24 mouse cellular contexts compared by ENCODE assay signal in genomic region chr6:99742866-99743265, GRCm38 (mm10). TPM values are rescaled to one million over a fixed set of nuclear protein-coding genes. Genes with fewer than 3 reads are reported as not detected.
A peak's percentile ranks its signal among the peaks of the same experiment; 100 is the strongest.
DNase-seq lines count a peak whose midpoint lies in the region; ATAC-seq lines count a peak whose summit lies in the region.
"Had no signal": no experiment of that assay in that cellular context is flagged by ENCODE, and none has a peak within 500 bp of the region (broad histone marks: within the 10 kb centered on the region; RNA-seq: fewer than 3 reads in every experiment).

No protein-coding gene starts in this region.

- no peak overlapping the region for H3K4me3 ChIP-seq in forebrain, embryonic 13.5 days
- no peak overlapping the region for H3K4me3 ChIP-seq in forebrain, embryonic 11.5 days (ENCODE audit: low read depth, low read length)
- no peak overlapping the region for H3K4me3 ChIP-seq in midbrain, embryonic 14.5 days (replicated peaks; ENCODE audit: low read depth, low read length)
- no peak overlapping the region for H3K4me3 ChIP-seq in midbrain, embryonic 13.5 days (replicated peaks)
- H3K4me3 ChIP-seq: embryonic facial prominence, embryonic 12.5 days; neural tube, embryonic 13.5 days; stomach, embryonic 15.5 days had no signal

- no peak for DNase-seq in forebrain, embryonic 11.5 days (ENCODE audit: low spot score)
- peak; percentile 31 for DNase-seq in midbrain, embryonic 14.5 days
- DNase-seq in WW6 (ENCODE audit: low read depth, low spot score) = peak; percentile 24
- peak; percentile 5 to 8 for DNase-seq in layer of hippocampus, postnatal 36 days
- no peak for DNase-seq in adrenal gland, adult (ENCODE audit: inconsistent age in 2 of 2, low spot score in 1 of 2)
- DNase-seq in urinary bladder, postnatal 36 days (ENCODE audit: low spot score in 2 of 2) = no peak
- DNase-seq: adrenal gland, postnatal 25 days; B cell, adult 2 months; gastrocnemius, postnatal 14 days; heart, postnatal 10 days; lung, embryonic 14.5 days; thymus, postnatal 36 days had no signal

- H3K36me3 ChIP-seq in forebrain, embryonic 13.5 days (ENCODE audit: poor library complexity, severe bottlenecking) = no peaks in the 10 kb centered on the region
- H3K36me3 ChIP-seq in forebrain, embryonic 11.5 days (ENCODE audit: control insufficient read depth, insufficient read depth, low read length) = no peaks in the 10 kb centered on the region
- no peaks in the 10 kb centered on the region for H3K36me3 ChIP-seq in midbrain, embryonic 14.5 days (ENCODE audit: control insufficient read depth, insufficient read depth, low read length)
- no peaks in the 10 kb centered on the region for H3K36me3 ChIP-seq in midbrain, embryonic 13.5 days
- H3K36me3 ChIP-seq: embryonic facial prominence, embryonic 12.5 days; G1E; neural tube, embryonic 13.5 days; stomach, embryonic 15.5 days had no signal

- H3K4me1 ChIP-seq in forebrain, embryonic 13.5 days = 0 out of 2 replicates have a peak, but pooled peaks cover 6% of the 10 kb centered on the region
- H3K4me1 ChIP-seq in forebrain, embryonic 11.5 days (replicated peaks; ENCODE audit: control insufficient read depth, insufficient read depth, low read length) = no peaks in the 10 kb centered on the region
- no peaks in the 10 kb centered on the region for H3K4me1 ChIP-seq in midbrain, embryonic 14.5 days (ENCODE audit: control insufficient read depth, insufficient read depth, low read length)
- no peaks in the 10 kb centered on the region for H3K4me1 ChIP-seq in midbrain, embryonic 13.5 days (replicated peaks)
- H3K4me1 ChIP-seq: embryonic facial prominence, embryonic 12.5 days; stomach, embryonic 15.5 days had no signal

- no peak overlapping the region for H3K27ac ChIP-seq in forebrain, embryonic 13.5 days
- no peak overlapping the region for H3K27ac ChIP-seq in forebrain, embryonic 11.5 days (ENCODE audit: low read depth, low read length)
- H3K27ac ChIP-seq in midbrain, embryonic 14.5 days (replicated peaks; ENCODE audit: low read depth, low read length) = no peak overlapping the region
- no peak overlapping the region for H3K27ac ChIP-seq in midbrain, embryonic 13.5 days
- H3K27ac ChIP-seq: embryonic facial prominence, embryonic 12.5 days; macrophage; neural tube, embryonic 13.5 days; stomach, embryonic 15.5 days had no signal

- 80% methylated on average over 3 of the region's 3 CpGs for WGBS in forebrain, embryonic 13.5 days
- WGBS in forebrain, embryonic 11.5 days = 86% methylated on average over 3 of the region's 3 CpGs
- WGBS in midbrain, embryonic 14.5 days = 74% methylated on average over 3 of the region's 3 CpGs
- 76% methylated on average over 3 of the region's 3 CpGs for WGBS in midbrain, embryonic 13.5 days

- no peak overlapping the region for H3K9ac ChIP-seq in forebrain, embryonic 13.5 days
- no peak overlapping the region for H3K9ac ChIP-seq in forebrain, embryonic 11.5 days (ENCODE audit: low read length)
- no peak overlapping the region for H3K9ac ChIP-seq in midbrain, embryonic 14.5 days (replicated peaks; ENCODE audit: low read length)
- no peak overlapping the region for H3K9ac ChIP-seq in midbrain, embryonic 13.5 days (replicated peaks)
- H3K9ac ChIP-seq: embryonic facial prominence, embryonic 12.5 days; lung, embryonic 14.5 days; neural tube, embryonic 13.5 days; stomach, embryonic 15.5 days had no signal

- no peak overlapping the region for H3K4me2 ChIP-seq in forebrain, embryonic 13.5 days
- H3K4me2 ChIP-seq in forebrain, embryonic 11.5 days (ENCODE audit: low read depth, low read length, severe bottlenecking) = no peak overlapping the region
- no peak overlapping the region for H3K4me2 ChIP-seq in midbrain, embryonic 14.5 days (ENCODE audit: low read length)
- H3K4me2 ChIP-seq in midbrain, embryonic 13.5 days (replicated peaks) = no peak overlapping the region
- H3K4me2 ChIP-seq: embryonic facial prominence, embryonic 12.5 days; lung, embryonic 14.5 days; neural tube, embryonic 13.5 days; stomach, embryonic 15.5 days had no signal

- H3K27me3 ChIP-seq in forebrain, embryonic 13.5 days = no peaks in the 10 kb centered on the region
- no peaks in the 10 kb centered on the region for H3K27me3 ChIP-seq in forebrain, embryonic 11.5 days (ENCODE audit: control insufficient read depth, insufficient read depth, low read length)
- H3K27me3 ChIP-seq in midbrain, embryonic 14.5 days (ENCODE audit: control insufficient read depth, insufficient read depth, low read length) = no peaks in the 10 kb centered on the region
- peaks cover 4% of the 10 kb centered on the region; the same call in 1 of the 2 replicates for H3K27me3 ChIP-seq in midbrain, embryonic 13.5 days
- H3K27me3 ChIP-seq: embryonic facial prominence, embryonic 12.5 days; neural tube, embryonic 13.5 days; stomach, embryonic 15.5 days had no signal

- no peaks in the 10 kb centered on the region for H3K9me3 ChIP-seq in forebrain, embryonic 13.5 days (replicated peaks)
- no peaks in the 10 kb centered on the region for H3K9me3 ChIP-seq in forebrain, embryonic 11.5 days (ENCODE audit: control insufficient read depth, low read length)
- H3K9me3 ChIP-seq in midbrain, embryonic 14.5 days (ENCODE audit: control insufficient read depth, low read length) = no peaks in the 10 kb centered on the region
- H3K9me3 ChIP-seq in midbrain, embryonic 13.5 days = no peaks in the 10 kb centered on the region
- H3K9me3 ChIP-seq: embryonic facial prominence, embryonic 12.5 days; neural tube, embryonic 13.5 days; stomach, embryonic 15.5 days had no signal

- ATAC-seq in forebrain, embryonic 13.5 days = 0 out of 2 replicates have a peak, but pooled peaks have one; percentile 43
- no peak for ATAC-seq in forebrain, embryonic 11.5 days (replicated peaks; ENCODE audit: low FRiP score)
- ATAC-seq in midbrain, embryonic 14.5 days (ENCODE audit: low FRiP score, low TSS enrichment) = no peak
- ATAC-seq in midbrain, embryonic 13.5 days = no peak

RNA-seq across cellular contexts. Expression of gene Prok2, which starts 16.7 kb away (rescaled TPM):
- 1.3 and 1.5 TPM in 2 replicates for polyA plus RNA-seq in forebrain, embryonic 13.5 days (2015; fragmentation: Nextera tagmentation; extraction: Ambion mirVana)
- polyA plus RNA-seq in forebrain, embryonic 11.5 days (2014; fragmentation: Nextera tagmentation; extraction: Ambion mirVana) = 1.2 and 2.0 TPM in 2 replicates
- 0.50 and 0.89 TPM in 2 replicates for polyA plus RNA-seq in midbrain, embryonic 14.5 days (2014; fragmentation: Nextera tagmentation; extraction: Ambion mirVana)
- 0.32 and 0.39 TPM in 2 replicates for polyA plus RNA-seq in midbrain, embryonic 13.5 days (2015; fragmentation: Nextera tagmentation; extraction: Ambion mirVana)
- 1 to 10 TPM in 1 of 2 experiments, under 1 TPM in 1; 0.85 to 1.1 TPM for total RNA-seq in layer of hippocampus, postnatal 36 days (2021)
- total RNA-seq: adrenal gland, postnatal 25 days; gastrocnemius, postnatal 14 days; heart, adult 8-10 months; heart, postnatal 10 days; liver, adult 2 months; monocyte, adult 5-6 weeks had no signal
- polyA plus RNA-seq: G1E; kidney, embryonic 14.5 days; large intestine, adult 2 months; liver, adult 2 months; macrophage; neural tube, embryonic 13.5 days had no signal

RNA-seq across cellular contexts. Expression of gene Gpr27, which starts 50.4 kb away (rescaled TPM):
- polyA plus RNA-seq in forebrain, embryonic 13.5 days (2015; fragmentation: Nextera tagmentation; extraction: Ambion mirVana) = 6.6 and 7.6 TPM in 2 replicates
- polyA plus RNA-seq in forebrain, embryonic 11.5 days (2014; fragmentation: Nextera tagmentation; extraction: Ambion mirVana) = 4.4 and 6.8 TPM in 2 replicates
- 23.6 and 24.4 TPM in 2 replicates for polyA plus RNA-seq in midbrain, embryonic 14.5 days (2014; fragmentation: Nextera tagmentation; extraction: Ambion mirVana)
- polyA plus RNA-seq in midbrain, embryonic 13.5 days (2015; fragmentation: Nextera tagmentation; extraction: Ambion mirVana) = 8.4 and 9.0 TPM in 2 replicates
- 10 to 100 TPM; 61.0 to 64.1 TPM for total RNA-seq in layer of hippocampus, postnatal 36 days (2021)
- total RNA-seq: monocyte, adult 5-6 weeks had no signal
- polyA plus RNA-seq: G1E, macrophage had no signal

Comparison
In these comparisons a context has a peak if more than half of its experiments do, and no peak if none do; other contexts are left out.
1. DNase-seq: peak in midbrain, embryonic 14.5 days (single experiment), WW6 (single experiment) and layer of hippocampus, postnatal 36 days (2 of 2); none in forebrain, embryonic 11.5 days (single experiment), adrenal gland, adult (0 of 2) and urinary bladder, postnatal 36 days (0 of 2).